Mouse (Mus musculus) heart, embryonic 16.5 days (tissue): ENCODE data around the gene Gas2l1. TPM values are rescaled to one million over a fixed set of nuclear protein-coding genes. Genes with fewer than 3 reads are reported as not detected.

Source experiments
- ATAC-seq: fragments of 200-750 bp; cut with Nextera tagmentation; replicated peaks from 2 replicates; pipeline ENCODE4 v1.8.0; 2017; ENCODE audit warnings: moderate number of reproducible peaks; ENCODE audit not compliant: insufficient read depth, low FRiP score; ENCODE audit errors: extremely low read depth
- H3K27ac ChIP-seq: fragments of 300-500 bp; sonication (generic); 2 replicates; pipeline ENCODE4 v1.5.1; 2014; ENCODE audit warnings: mild to moderate bottlenecking, low read length, control low read depth, moderate library complexity
- H3K27me3 ChIP-seq: fragments of 300-500 bp; sonication (generic); 2 replicates; pipeline ENCODE4 v1.6.1; 2014; ENCODE audit warnings: low read length, mixed read lengths; ENCODE audit not compliant: control insufficient read depth, insufficient read depth
- H3K36me3 ChIP-seq: fragments of 300-500 bp; sonication (generic); 2 replicates; pipeline ENCODE4 v1.6.1; 2014; ENCODE audit not compliant: control insufficient read depth, insufficient read depth
- H3K4me1 ChIP-seq: fragments of 300-500 bp; sonication (generic); 2 replicates; pipeline ENCODE4 v1.6.1; 2014; ENCODE audit warnings: low read length, mixed read lengths; ENCODE audit not compliant: control insufficient read depth, insufficient read depth
- H3K4me2 ChIP-seq: fragments of 300-500 bp; sonication (generic); 2 replicates; pipeline ENCODE4 v1.6.1; 2014; ENCODE audit warnings: low read depth, mild to moderate bottlenecking, control low read depth, low read length
- H3K4me3 ChIP-seq: fragments of 300-500 bp; sonication (generic); 2 replicates; pipeline ENCODE4 v1.5.1; 2014; ENCODE audit warnings: mild to moderate bottlenecking, control low read depth, low read length
- H3K9ac ChIP-seq: fragments of 300-500 bp; sonication (generic); 2 replicates; pipeline ENCODE4 v1.6.1; 2014; ENCODE audit warnings: low read length, control low read depth
- H3K9me3 ChIP-seq: fragments of 300-500 bp; sonication (generic); replicated peaks from 2 replicates; pipeline ENCODE4 v1.6.1; 2016; ENCODE audit warnings: low read length; ENCODE audit not compliant: control insufficient read depth
- WGBS: fragments of 180-500 bp; shearing (Covaris S2); extraction: QIAGEN DNeasy Blood & Tissue Kit; methylation state at CpG from one replicate; pipeline ENCODE4 v1.1.7; 2014; 5-methylcytosine and 5-hydroxymethylcytosine counted together
- polyA plus RNA-seq: library from polyadenylated mRNA; unstranded; fragments of >200 nt; fragmentation: Nextera tagmentation; extraction: Ambion mirVana; gene quantifications from 2 replicates; pipeline ENCODE4 v1.2.1, GENCODE M21; 2015

The Gas2l1 gene
- polyA plus RNA-seq, 1 experiment from 2014 or later: 16.4 TPM

GRCm38 (mm10) chr11:5074882-5075281, 9.8 kb upstream of the Gas2l1 start:
- H3K4me1 ChIP-seq: no peaks in the 10 kb centered on the region
- ATAC-seq: no peak
- H3K4me2 ChIP-seq: no peak overlapping the region

DNA sequence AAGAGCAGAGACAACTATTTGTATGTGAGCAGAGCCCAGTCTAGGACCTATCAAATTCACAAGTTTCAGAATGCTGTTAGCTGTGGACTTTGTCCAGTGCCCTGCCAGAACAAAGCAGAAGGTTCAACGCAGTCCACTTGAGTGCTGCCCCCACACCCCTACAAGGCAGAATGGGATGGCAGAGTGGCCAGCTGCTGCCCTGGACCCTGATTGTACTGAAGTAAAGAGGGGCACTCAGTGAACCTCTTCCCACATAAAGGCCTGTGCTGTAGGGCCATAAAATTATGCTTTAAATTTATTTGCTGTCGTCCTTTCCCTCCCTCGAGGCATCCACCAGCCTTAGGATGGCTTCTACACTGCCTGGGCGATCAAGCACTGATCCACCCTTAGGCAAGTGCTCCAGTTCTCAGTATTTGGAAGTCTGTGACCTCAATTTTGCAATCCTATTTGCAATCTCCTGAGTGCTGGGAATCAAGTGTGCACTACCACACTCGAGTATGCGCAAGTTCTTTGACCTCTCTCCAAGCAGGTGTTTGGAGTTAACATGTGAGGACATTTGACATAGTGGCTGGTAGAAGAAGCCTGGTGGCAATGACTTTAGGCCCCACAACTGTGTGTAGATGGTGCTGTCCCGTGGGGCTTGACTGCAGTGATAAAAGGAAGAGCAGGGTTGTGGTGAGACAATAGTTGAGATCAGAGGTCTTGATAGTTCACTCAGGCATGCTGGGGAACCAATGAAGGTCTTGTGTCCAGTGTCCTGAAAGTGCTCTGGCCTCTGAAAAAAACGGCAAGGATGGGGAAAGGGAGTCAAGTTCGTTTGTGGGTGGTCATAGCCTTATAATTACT, 3.2 kb upstream of the Gas2l1 start:
- ATAC-seq: no peak
- H3K27ac ChIP-seq: no peak overlapping the region
- no peak overlapping the region for H3K4me3 ChIP-seq
- no peaks in the 10 kb centered on the region for H3K27me3 ChIP-seq
- H3K4me1 ChIP-seq: peaks cover 18% of the 10 kb centered on the region
- no peaks in the 10 kb centered on the region for H3K9me3 ChIP-seq
- 81% methylated on average over 9 of the region's 9 CpGs for WGBS
- H3K9ac ChIP-seq: no peak overlapping the region
- H3K4me2 ChIP-seq: no peak overlapping the region
- H3K36me3 ChIP-seq: peaks cover 48% of the 10 kb centered on the region

More at GRCm38 (mm10) chr11:5074882-5075281, 9.8 kb upstream of the Gas2l1 start:
- no peak overlapping the region for H3K9ac ChIP-seq
- no peaks in the 10 kb centered on the region for H3K27me3 ChIP-seq
- H3K27ac ChIP-seq: no peak overlapping the region
- H3K9me3 ChIP-seq: no peaks in the 10 kb centered on the region
- WGBS: 66% methylated on average over 4 of the region's 4 CpGs
- peaks cover 64% of the 10 kb centered on the region for H3K36me3 ChIP-seq
- no peak overlapping the region for H3K4me3 ChIP-seq

DNA sequence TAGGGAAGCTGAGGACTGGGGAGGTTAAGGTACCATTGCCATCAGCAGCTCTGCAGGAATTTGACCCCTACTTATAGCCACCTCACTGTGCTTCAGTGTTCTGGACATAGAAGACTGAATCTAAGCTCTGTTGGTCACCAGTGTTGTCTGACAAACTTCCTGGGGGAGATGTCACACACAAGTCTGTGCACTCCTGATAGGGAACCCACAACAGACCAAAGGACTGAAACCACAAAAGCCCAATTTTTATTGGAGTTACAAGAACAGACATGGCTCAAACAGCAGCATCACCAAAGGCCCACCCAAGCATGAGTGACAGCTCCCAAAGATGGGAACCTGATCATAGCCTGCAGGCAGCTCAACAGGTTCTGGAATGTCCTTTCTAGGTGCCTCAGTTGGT, 1.9 kb upstream of the Gas2l1 start:
- no peak for ATAC-seq
- H3K36me3 ChIP-seq: peaks cover 37% of the 10 kb centered on the region
- H3K9ac ChIP-seq: no peak overlapping the region
- H3K9me3 ChIP-seq: no peaks in the 10 kb centered on the region
- H3K4me3 ChIP-seq: no peak overlapping the region
- H3K4me2 ChIP-seq: no peak overlapping the region
- peaks cover 6% of the 10 kb centered on the region for H3K27me3 ChIP-seq
- H3K4me1 ChIP-seq: peaks cover 28% of the 10 kb centered on the region
- no peak overlapping the region for H3K27ac ChIP-seq

- Histone ChIP-seq H3K4me3 (peak overlapping the region; percentile 66), H3K36me3 (peaks cover 15% of the 10 kb centered on the region), H3K27me3 (peaks cover 26% of the 10 kb centered on the region), H3K9me3 (no peaks in the 10 kb centered on the region), H3K9ac (peak overlapping the region; percentile 83), H3K27ac (no peak overlapping the region), H3K4me1 (peaks cover 44% of the 10 kb centered on the region), H3K4me2 (peak overlapping the region; percentile 88)
- no peak for ATAC-seq
- WGBS: 19% methylated on average over 38 of the region's 38 CpGs
Measured at GRCm38 (mm10) chr11:5064282-5065055, 658 bp downstream of the Gas2l1 start.

- peak overlapping the region; percentile 88 for H3K4me2 ChIP-seq
- peak overlapping the region; percentile 53 for H3K9ac ChIP-seq
- WGBS: 67% methylated on average over 31 of the region's 31 CpGs
- peak overlapping the region; percentile 66 for H3K4me3 ChIP-seq
- peaks cover 7% of the 10 kb centered on the region for H3K36me3 ChIP-seq
- H3K9me3 ChIP-seq: no peaks in the 10 kb centered on the region
- H3K27ac ChIP-seq: no peak overlapping the region
- no peak for ATAC-seq
- H3K27me3 ChIP-seq: peaks cover 31% of the 10 kb centered on the region
- H3K4me1 ChIP-seq: peaks cover 46% of the 10 kb centered on the region
Measured at GRCm38 (mm10) chr11:5063561-5064281, 1.4 kb downstream of the Gas2l1 start.

- Histone ChIP-seq H3K4me2 (no peak overlapping the region; the same call in 1 of the 2 replicates), H3K4me3 (no peak overlapping the region), H3K9ac (no peak overlapping the region), H3K36me3 (peaks cover under 1% of the 10 kb centered on the region; the same call in 1 of the 2 replicates), H3K4me1 (peaks cover 50% of the 10 kb centered on the region), H3K27ac (no peak overlapping the region), H3K9me3 (no peaks in the 10 kb centered on the region), H3K27me3 (peaks cover 34% of the 10 kb centered on the region)
- WGBS: 65% methylated on average over 13 of the region's 13 CpGs
- ATAC-seq: no peak
Measured at GRCm38 (mm10) chr11:5062860-5063505, 2.1 kb downstream of the Gas2l1 start.

- Histone ChIP-seq H3K4me1 (peaks cover 51% of the 10 kb centered on the region), H3K27ac (no peak overlapping the region), H3K36me3 (no peaks in the 10 kb centered on the region), H3K4me2 (peak overlapping the region; percentile 85), H3K9me3 (no peaks in the 10 kb centered on the region), H3K9ac (peak overlapping the region; percentile 42; the same call in 1 of the 2 replicates), H3K27me3 (peaks cover 41% of the 10 kb centered on the region), H3K4me3 (peak overlapping the region; percentile 44)
- WGBS: 41% methylated on average over 13 of the region's 13 CpGs
- ATAC-seq: no peak
Measured at GRCm38 (mm10) chr11:5062326-5062725, 2.8 kb downstream of the Gas2l1 start.

DNA sequence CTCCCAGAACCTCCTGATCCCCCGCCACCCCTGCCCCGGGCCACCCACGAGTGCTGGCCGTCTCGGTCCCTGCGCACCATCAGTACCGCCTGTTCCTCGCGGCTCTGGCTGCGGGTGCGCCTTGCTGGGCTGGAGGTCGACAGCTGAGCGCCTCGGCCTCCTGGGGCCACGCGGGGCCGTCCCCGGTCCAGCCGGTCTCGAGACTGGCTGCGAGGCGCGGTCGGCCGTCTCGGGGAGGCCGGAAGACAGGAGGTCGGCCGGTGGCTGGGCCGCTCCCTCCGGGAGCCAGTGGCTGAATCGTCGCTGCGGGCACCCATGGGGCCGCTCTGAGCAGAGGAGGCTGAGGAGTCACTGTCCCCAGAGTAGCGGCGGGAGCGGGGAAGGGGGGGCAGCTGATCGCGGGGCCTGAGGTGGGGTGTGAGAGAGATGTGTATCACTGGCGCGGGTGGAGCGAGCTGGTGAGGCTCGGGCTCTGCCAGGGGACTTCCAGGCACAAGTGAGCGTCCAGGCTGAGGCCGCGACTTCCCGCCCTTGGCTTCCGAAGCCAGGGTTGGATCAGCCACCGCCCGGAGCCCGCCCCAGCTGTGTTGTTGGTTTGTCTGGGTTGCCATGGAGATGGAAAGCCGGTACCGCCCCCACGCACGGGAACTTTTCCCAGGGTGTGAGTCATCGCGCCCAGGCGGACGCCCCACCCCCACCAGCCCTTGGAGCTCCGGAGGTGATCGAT, 3.6 kb downstream of the Gas2l1 start:
- ATAC-seq: peak; percentile 51
- H3K4me2 ChIP-seq: peak overlapping the region; percentile 85
- H3K9ac ChIP-seq: peak overlapping the region; percentile 67
- no peaks in the 10 kb centered on the region for H3K36me3 ChIP-seq
- 0 out of 2 replicates have a peak overlapping the region, but pooled peaks have one; percentile 12 for H3K27ac ChIP-seq
- H3K9me3 ChIP-seq: no peaks in the 10 kb centered on the region
- 4% methylated on average over 44 of the region's 62 CpGs for WGBS
- H3K4me3 ChIP-seq: peak overlapping the region; percentile 44
- peaks cover 47% of the 10 kb centered on the region for H3K27me3 ChIP-seq
- peaks cover 51% of the 10 kb centered on the region for H3K4me1 ChIP-seq
